Mouse (Mus musculus) embryonic fibroblast, embryonic 13.5 days (primary cell): ENCODE measurements around the gene Pik3c2g. TPM values are rescaled to one million over a fixed set of nuclear protein-coding genes. Genes with fewer than 3 reads are reported as not detected.

ENCODE experiments used
- H3K27ac ChIP-seq: 2 replicates; pipeline ENCODE4 v1.5.1; 2012; ENCODE audit warnings: low read length, control low read depth, inconsistent platforms; ENCODE audit not compliant: insufficient read depth
- H3K4me1 ChIP-seq: 2 replicates; pipeline ENCODE4 v1.6.1; 2011; ENCODE audit warnings: low read length; ENCODE audit not compliant: control insufficient read depth, insufficient read depth
- H3K4me3 ChIP-seq: 2 replicates; pipeline ENCODE4 v1.5.1; 2011; ENCODE audit warnings: mild to moderate bottlenecking, control low read depth, low read length; ENCODE audit not compliant: insufficient read depth
- CTCF ChIP-seq: IDR thresholded peaks from 2 replicates; pipeline ENCODE4 v1.5.1; 2011; ENCODE audit warnings: mild to moderate bottlenecking, control low read depth, low read length, moderate library complexity, borderline replicate concordance; ENCODE audit not compliant: insufficient read depth
- POLR2A ChIP-seq: IDR thresholded peaks from 2 replicates; pipeline ENCODE4 v1.6.1; 2011; ENCODE audit warnings: low read depth, mild to moderate bottlenecking, control low read depth, low read length, moderate library complexity
- polyA plus RNA-seq: library from polyadenylated mRNA; stranded (reverse); fragments of >200 nt; gene quantifications from 2 replicates; pipeline ENCODE4 v1.2.4, GENCODE M21; 2011; ENCODE audit warnings: low read depth; ENCODE audit not compliant: missing spikeins, insufficient read length

Pik3c2g gene
- polyA plus RNA-seq, 1 experiment, result not detected

DNA sequence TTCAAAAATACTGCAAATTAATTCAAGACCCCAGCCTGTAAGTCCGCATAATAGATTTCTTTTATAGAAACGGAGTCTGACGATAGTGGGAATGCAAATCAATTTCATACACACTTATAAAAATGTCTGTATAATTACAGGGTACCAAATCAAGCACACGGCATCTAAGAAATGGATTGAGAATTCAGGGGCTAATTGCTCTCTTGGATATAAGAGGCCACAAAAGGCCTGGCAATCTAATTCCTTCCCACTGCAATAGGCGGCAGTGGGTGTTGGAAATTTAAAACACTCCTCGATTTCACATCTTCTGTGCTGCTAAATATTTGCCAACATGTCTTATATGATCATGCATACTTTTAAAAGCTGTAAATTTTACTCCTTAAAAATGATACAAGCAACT is 402.1 kb downstream of the Pik3c2g start:
- no peak overlapping the region for H3K27ac ChIP-seq
- H3K4me1 ChIP-seq, result no peaks in the 10 kb centered on the region
- H3K4me3 ChIP-seq, result no peak overlapping the region
- no peak for TF ChIP-seq CTCF
- TF ChIP-seq POLR2A, result no peak

DNA sequence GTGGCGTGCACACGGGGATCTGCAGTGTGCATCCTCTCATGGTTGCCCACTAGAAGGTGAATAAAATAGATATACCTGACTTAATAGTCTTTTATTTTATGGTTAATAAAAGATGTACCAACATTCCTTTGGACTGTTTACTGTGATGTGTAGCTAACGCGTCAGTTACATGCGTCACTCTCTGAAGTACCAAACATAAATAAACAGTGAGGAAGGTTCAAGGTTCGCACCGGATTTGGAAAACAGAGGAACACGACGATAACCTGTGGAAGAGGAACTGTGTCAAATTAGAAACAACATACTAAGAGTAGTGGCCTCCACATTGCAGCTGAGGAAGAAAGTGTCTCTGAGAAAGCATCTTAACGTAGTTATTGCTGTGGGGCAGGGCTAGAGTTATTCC is 402.6 kb downstream of the Pik3c2g start:
- no peak overlapping the region for H3K27ac ChIP-seq
- TF ChIP-seq POLR2A (no peak), CTCF (no peak)
- H3K4me1 ChIP-seq, result no peaks in the 10 kb centered on the region
- H3K4me3 ChIP-seq, result no peak overlapping the region

DNA sequence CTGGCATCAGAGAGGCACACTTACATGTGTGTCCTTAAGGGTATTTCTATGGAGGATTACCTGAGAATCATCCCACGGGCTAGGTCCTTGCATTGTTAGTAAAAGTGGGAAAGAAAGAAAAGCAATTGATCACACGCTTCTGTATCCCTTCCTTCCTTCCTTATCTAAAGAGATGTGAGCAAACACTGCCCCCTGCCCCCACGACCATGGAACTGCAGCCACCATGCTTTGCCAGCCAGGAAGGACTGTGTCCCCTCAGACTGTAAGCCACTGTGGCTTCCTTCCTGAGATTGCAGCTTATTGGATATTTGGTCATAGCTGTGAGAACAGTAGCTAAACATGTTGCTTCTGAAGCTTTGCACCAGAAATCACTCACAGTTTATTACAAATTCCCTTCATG is 418.2 kb downstream of the Pik3c2g start:
- H3K4me1 ChIP-seq, result no peaks in the 10 kb centered on the region
- no peak overlapping the region for H3K27ac ChIP-seq
- no peak overlapping the region for H3K4me3 ChIP-seq
- TF ChIP-seq CTCF (no peak), POLR2A (no peak)

Other genes starting within 250 kb of the Pik3c2g start
- not detected in 2 replicates for gene Rergl, start 85.2 kb upstream of the Pik3c2g start, polyA plus RNA-seq